Mouse (Mus musculus): ENCODE measurements around the gene Tanc1.
A peak's percentile ranks its signal among the peaks of the same experiment; 100 is the strongest.

Tanc1 gene

GRCm38 (mm10) chr2:59721758-59722157 lies 109.9 kb downstream of the Tanc1 start:
- DNase-seq: no peak

- no peak for DNase-seq
These were observed 111.5 kb downstream of the Tanc1 start for GRCm38 (mm10) chr2:59723311-59723710.

DNA sequence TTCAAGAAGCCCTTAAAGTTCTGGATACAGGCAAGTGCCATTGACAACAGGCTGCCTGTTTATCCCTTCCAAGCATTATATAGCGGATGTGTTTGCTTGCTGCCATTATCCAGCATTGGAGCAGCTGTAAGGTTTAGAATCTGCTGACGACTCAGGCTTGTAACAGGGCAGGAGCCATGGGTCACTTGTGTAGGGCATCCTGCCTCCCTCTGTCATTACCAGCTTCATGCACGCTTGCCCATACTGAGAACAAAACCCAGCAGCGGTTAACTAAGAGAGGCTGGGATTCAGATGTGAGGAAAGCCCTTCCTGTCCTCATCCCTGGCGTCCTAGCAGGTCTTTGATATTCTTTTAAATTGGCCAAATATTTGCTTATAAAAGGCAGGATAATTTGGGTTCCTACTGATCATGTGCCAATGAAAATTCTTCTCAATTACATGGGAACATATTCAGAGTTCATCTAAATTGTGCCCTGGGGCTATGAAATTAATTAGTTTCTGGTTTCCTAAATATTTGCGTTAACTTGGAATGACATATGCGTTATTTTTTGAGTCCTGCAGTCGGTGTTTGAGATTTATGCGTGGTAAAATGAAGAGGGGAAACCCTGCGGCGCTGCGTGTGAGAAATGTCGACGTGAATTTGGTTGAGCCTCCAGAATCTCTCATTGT lies 113.8 kb downstream of the Tanc1 start:
- DNase-seq: no peak

GRCm38 (mm10) chr2:59731831-59732230 lies 120.0 kb downstream of the Tanc1 start:
- no peak for DNase-seq

DNA sequence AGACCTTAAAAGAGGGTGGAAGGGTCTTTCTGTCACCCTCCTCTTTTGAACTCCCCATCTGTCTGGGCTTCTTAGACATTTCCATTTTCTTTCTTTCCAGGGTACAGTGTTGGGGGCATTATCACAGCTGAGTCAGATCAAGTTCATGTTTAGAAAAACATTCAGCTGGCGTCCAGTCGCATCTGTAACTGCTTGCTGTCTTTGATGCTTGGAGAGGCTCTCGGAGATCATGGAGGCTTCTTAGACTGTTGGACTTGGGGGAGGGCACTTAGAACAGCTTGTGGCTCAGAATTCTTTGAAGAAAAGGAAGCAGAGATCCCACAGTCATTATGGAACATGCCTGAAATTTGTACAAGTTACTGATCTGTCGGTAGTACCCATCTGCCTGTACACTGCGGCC lies 121.6 kb downstream of the Tanc1 start:
- no peak for DNase-seq

GRCm38 (mm10) chr2:59736401-59736898 lies 124.6 kb downstream of the Tanc1 start:
- DNase-seq: peak; percentile 80

- DNase-seq: no peak
These were observed 125.5 kb downstream of the Tanc1 start for GRCm38 (mm10) chr2:59737368-59737767.

- no peak for DNase-seq
These were observed 126.5 kb downstream of the Tanc1 start for GRCm38 (mm10) chr2:59738356-59738755.

DNA sequence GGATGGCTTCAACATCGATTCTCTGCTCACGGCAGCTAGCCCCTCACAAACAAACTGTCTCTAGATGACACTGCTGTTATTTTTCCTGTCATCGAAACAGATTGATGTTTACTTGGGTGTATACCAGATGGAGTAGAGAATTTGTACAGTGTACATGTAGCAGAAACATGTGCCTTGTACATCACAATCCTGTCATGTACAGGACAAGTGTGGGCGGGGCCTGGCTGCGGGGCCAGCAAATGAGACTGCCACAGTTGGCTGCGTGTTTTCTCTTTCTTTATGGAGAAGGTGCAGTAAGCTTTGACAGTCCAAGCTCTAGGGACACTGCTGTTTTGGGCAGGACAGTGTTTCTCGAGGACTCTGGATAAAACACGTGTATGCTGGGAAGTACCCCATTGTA lies 127.2 kb downstream of the Tanc1 start:
- DNase-seq: no peak

DNA sequence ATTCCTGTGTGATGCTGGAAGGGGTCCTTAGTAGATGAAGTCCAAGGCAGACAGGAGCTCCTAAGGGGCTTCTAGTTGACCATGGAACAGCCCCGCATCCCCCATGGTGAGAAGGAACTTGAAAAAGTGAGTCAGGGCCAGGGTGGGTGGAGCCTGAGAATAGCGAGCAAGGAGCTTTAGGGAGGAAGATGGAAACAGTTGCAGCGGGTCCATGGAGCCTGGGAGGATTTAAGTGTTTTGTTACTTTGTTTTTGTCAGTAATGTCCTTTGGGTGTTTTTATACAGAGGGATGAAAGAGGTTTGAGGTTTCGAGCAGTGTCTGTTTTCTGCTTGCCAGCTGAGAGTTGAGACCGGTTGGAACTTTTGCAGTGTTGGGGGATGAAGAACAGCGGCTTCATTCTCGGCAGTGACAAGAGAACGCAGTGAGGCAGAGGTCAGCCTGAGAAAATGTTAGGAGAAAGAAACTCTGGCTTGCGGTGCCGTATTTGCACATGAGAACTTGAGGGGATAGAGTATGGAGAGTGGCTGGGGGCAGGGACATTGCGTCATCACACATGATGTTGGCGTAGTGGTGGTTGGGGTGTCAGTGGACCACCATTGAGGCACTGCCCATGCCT lies 130.8 kb downstream of the Tanc1 start:
- DNase-seq: no peak

- DNase-seq: peak; percentile 57
These were observed 133.6 kb downstream of the Tanc1 start for GRCm38 (mm10) chr2:59745428-59745827.

DNA sequence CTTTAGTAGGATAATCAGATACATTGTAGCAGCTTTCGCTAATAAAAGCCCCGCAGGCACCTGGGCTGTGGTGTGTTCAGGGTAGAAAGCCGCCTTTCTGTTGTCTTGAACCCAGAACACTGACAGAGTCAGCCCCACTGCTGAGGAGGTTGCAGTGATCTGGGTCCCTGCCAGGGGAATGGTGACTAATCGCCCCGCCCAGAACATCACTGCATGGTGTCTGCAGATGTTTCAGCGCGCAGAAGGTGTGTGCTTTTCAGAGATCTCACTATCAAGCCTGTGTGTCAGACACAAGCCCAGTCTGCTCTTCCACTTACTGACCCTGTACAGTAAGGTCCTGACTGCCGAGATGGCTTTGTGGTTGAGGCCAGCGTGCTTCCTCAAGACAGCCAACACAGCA lies 134.2 kb downstream of the Tanc1 start:
- peak; percentile 28 for DNase-seq

- DNase-seq: no peak
These were observed 135.9 kb downstream of the Tanc1 start for GRCm38 (mm10) chr2:59747757-59748156.

DNA sequence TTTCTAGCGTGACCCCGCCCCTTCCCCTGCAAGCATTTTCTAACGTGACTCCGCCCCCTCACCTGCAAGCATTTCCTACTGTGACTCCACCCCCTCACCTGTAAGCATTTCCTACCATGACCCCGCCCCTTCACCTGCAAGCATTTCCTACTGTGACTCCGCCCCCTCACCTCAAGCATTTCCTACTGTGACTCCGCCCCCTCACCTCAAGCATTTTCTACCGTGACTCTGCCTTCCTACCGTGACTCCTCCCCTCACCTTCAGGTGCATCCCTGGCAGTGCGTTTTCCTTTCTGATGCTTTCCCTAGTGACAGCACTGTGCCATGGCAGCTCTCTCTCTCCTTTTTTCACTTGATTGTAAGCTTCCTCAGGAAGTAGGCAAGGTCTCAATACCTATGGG lies 137.5 kb downstream of the Tanc1 start:
- no peak for DNase-seq

DNA sequence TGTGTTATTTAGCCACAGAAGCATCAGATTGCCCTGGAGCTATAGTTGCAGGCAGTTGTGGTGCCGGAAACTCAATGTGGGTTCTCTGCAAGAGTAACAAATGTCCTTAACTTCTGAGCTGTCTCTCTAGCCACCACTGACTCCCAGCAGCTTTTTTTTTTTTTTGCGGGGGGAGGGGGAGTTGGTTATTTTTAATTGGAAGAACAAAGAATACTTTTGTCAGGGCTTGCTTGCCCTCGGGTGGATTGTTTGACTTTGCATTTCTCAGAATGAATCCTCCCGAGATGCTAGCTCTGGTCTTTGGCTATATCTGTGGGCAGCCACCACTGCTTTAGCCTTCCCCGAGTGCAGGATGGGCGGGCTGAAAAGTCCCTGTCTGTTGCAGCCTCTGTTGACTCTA lies 139.3 kb downstream of the Tanc1 start:
- DNase-seq: no peak

DNA sequence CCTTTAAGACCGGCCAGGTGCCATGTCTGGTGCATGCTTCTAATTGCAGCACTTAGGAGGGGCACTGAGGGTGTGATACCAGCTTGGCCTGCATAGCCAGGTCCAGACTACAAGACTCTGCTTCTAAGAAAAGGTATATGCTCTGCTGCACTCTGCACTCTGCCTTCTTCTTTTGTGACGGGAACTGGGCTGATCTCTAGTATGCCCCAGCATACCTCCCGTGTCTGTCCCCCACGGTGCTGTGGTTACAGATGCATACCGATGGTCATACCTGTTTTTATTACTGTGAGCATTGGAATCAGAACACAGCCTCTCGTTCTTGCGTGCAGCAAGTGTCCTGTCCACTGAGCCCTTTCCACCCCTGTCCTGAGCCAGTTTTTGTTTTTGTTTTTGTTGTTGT lies 140.3 kb downstream of the Tanc1 start:
- DNase-seq: no peak

- DNase-seq: no peak
These were observed 140.9 kb downstream of the Tanc1 start for GRCm38 (mm10) chr2:59752766-59753165.

- DNase-seq: no peak
These were observed 144.4 kb downstream of the Tanc1 start for GRCm38 (mm10) chr2:59756137-59756753.

DNA sequence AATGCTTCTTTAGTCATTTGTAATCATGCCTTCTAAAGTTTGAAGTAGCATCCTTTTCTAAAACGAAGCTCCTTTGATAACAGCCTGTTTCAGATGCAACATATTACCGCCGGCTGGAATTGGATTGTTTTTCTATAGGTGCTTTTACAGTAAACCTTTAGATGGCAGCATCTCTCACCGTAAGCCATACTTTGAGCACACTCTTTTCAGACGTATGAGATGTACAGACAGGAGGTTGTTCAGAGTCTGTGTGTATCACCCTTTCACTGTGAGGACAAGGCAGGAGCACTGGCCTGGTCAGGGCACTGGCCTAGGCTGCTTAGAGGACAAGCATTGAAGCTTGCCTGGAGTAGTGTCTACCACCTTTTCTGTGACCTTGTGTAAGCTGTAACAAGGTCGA lies 145.2 kb downstream of the Tanc1 start:
- DNase-seq: no peak

DNA sequence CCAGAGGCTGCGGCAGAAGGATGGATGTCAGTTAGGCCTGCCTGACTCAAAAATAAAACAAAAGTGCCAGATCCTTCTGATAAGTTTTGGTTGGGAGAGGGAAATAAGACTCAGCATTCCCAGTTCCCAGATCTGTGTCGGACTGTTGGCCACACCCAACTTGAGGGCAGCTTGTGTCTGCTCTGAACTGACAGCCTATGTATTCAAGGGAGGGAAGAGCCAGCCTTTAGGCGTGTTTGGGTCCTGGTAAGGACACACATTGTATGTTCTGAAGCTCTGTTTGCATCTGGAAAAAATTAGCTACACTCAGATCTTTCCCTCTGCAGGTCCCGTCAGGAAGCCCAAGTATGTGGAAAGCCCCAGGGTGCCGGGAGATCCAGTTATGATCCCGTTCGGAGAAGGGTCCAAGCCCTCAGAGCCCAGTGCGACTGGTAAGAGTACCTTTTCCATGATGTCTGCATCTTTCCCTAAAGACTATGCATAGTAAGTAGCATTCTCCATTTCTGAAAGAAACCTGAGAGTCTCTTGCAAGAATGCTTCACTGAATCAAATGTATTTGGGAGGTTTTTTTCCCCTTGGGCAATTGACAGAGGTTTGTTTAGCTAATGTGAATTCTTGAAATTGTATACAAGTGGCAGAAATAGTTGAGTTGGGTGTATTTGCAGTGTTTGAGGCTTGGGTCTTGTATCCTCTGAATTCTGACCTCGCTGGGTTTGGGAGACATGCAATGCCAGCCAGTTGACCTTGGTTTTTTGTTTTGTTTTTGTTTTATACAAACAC lies 146.5 kb downstream of the Tanc1 start:
- DNase-seq: no peak

DNA sequence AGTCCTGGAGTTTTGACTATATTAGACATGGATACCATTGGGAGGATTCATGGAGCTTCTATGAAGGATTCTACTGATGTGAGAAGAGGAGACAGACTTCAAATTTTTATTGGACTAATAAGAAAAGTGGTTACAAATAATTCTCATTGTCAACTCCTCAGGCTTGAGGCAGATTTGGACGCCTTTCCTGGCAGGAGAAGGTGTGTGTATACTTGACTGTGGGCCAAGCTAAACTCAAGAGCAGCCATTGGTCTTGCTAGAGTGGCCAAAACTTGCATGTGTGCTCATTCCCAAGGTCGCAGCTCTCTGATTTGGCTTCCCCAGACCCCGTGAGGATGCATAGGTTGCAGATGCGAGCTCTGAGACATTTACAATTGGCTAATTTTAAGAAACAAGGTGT lies 148.9 kb downstream of the Tanc1 start:
- DNase-seq: no peak

DNA sequence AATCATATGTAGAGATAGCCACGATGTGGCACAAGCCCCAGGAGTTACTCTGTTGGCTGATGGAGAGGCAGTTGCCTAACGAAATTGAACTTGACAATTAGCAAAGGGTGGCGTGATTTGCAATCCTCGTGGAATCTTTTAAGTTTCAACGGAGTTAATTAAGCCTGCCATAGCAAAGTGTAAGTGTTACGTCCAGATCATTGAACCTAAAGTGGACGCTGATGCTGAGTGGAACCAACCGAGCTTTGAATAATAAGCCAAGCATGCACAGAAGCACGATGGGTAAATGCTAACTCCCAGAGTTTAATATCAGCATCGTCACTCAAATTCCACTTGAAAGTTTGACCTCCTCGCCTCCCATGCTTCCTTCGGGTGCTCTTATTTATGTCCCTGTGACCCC lies 149.3 kb downstream of the Tanc1 start:
- DNase-seq: no peak

DNA sequence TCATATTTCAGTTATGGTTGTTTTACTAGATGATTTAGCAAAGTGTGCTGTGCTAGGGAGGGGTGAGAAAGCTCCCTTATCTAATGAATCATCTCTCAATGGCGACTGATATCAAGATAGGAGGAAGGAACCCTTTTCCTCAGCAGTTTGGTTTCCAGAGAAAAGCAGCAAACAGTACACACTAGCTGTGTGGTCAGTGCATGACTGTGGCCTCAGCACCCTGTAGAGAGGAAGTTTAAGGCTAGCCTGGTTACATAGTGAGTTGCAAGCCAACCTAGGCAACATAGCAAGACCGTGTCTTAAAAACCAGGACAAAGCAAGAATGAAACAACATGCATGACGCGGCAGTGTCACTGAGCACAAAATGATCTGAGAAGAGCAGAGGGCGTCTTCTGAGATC lies 150.4 kb downstream of the Tanc1 start:
- DNase-seq: no peak

DNA sequence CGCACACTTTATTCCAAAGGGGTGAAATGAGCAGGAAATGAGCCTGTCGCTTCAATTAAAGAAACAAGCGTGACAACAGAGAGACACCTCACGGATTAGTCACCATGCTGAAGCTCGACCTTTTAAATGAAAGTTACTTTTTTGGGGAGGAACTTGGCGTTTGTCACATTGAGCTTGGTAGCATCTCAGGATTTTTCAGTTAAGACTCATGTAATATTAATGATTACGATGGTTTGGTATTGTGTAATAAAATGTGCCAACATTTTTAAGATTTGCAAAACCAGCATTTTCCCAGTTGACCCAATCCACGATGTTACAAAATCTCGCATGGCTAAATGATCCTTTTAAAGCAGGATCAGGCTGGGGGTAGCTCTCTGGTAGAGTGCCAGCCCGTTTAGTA lies 153.8 kb downstream of the Tanc1 start:
- DNase-seq: no peak
